Mouse (Mus musculus) small intestine, adult 2 months (tissue): ENCODE results near the gene Fhad1. TPM values are rescaled to one million over a fixed set of nuclear protein-coding genes. Genes with fewer than 3 reads are reported as not detected.

Experiments
- H3K27ac ChIP-seq: fragments of 200-500 bp; 2 replicates; pipeline ENCODE4 v1.5.1; 2012; ENCODE audit warnings: low read depth, low read length, control low read depth, inconsistent platforms; ENCODE audit not compliant: insufficient read depth
- H3K27me3 ChIP-seq: fragments of 200-500 bp; 2 replicates; pipeline ENCODE4 v1.6.1; 2012; ENCODE audit warnings: mild to moderate bottlenecking, moderate library complexity, low read length, inconsistent platforms; ENCODE audit not compliant: control insufficient read depth, insufficient read depth
- H3K36me3 ChIP-seq: fragments of 200-500 bp; 2 replicates; pipeline ENCODE4 v1.6.1; 2012; ENCODE audit warnings: mild to moderate bottlenecking, low read length, control low read depth, inconsistent platforms; ENCODE audit not compliant: control insufficient read depth, insufficient read depth
- H3K4me1 ChIP-seq: fragments of 200-500 bp; 2 replicates; pipeline ENCODE4 v1.6.1; 2012; ENCODE audit warnings: low read length, inconsistent platforms, mixed read lengths; ENCODE audit not compliant: control insufficient read depth, insufficient read depth, insufficient read length
- H3K4me3 ChIP-seq: fragments of 200-500 bp; 2 replicates; pipeline ENCODE4 v1.5.1; 2012; ENCODE audit warnings: low read depth, mild to moderate bottlenecking, control low read depth, inconsistent platforms, low read length, moderate library complexity
- CTCF ChIP-seq: fragments of 200-500 bp; IDR thresholded peaks from 2 replicates; pipeline ENCODE4 v1.5.1; 2012; ENCODE audit warnings: low read depth, mild to moderate bottlenecking, control low read depth, inconsistent platforms, low read length, moderate library complexity, mixed read lengths; ENCODE audit not compliant: insufficient replicate concordance, insufficient read length; ENCODE audit errors: extremely low read depth
- POLR2A ChIP-seq: fragments of 200-500 bp; IDR thresholded peaks from 2 replicates; pipeline ENCODE4 v1.6.1; 2012; ENCODE audit warnings: low read depth, mild to moderate bottlenecking, control low read depth, inconsistent platforms, low read length, moderate library complexity
- WGBS: fragments of 180-500 bp; shearing (Covaris S2); methylation state at CpG from one replicate; pipeline ENCODE4 v1.1.7; 2018; 5-methylcytosine and 5-hydroxymethylcytosine counted together
- polyA plus RNA-seq: library from polyadenylated mRNA; depleted of rRNA; stranded (reverse); fragments of >200 nt; gene quantifications from 2 replicates; pipeline ENCODE4 v1.2.3, GENCODE M21; 2012; rRNA removed

Gene Fhad1
- 0.03 and 0.05 TPM in 2 replicates for polyA plus RNA-seq

GRCm38 (mm10) chr4:142014659-142015608, at the start of gene Fhad1:
Fhad1 (minus strand) TSS chr4:142015082.
- H3K27ac ChIP-seq, result no peak within 1 kb of the TSS
- 2% methylated on average over 42 of the region's 46 CpGs for WGBS
- H3K27me3 ChIP-seq, result no peaks in the 10 kb centered on the region

DNA sequence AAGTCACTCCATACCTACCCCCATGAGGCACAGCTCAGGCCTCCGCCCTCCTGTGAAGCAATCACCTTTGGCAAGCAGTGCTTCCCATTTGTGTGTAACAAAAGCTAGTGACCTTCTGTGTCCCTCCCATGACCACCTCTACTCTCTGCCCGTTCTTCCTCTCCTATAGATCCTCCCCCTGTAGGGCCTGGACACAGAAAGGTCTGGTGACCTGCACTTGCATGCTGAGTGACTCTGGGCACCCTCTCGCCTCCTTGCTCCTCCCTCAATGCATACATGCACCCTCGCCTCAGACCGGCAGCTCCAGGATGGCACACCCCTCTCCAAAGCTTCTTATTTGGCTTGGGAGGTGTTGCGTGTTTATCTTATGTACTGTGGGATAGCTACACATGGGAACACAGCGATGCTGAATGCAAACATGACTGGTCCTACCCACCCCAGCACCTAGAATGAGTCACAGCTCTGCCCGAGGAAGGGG, 48.2 kb upstream of the Fhad1 start:
- TF ChIP-seq POLR2A, result no peak
- no peak for TF ChIP-seq CTCF
- Histone ChIP-seq H3K27ac (peak overlapping the region; percentile 7; the same call in 1 of the 2 replicates), H3K4me1 (peaks cover 40% of the 10 kb centered on the region), H3K27me3 (no peaks in the 10 kb centered on the region), H3K4me3 (no peak overlapping the region), H3K36me3 (peaks cover 8% of the 10 kb centered on the region)
- 65% methylated on average over 8 of the region's 8 CpGs for WGBS

More at GRCm38 (mm10) chr4:142014659-142015608, at the start of gene Fhad1:
- TF ChIP-seq CTCF, result no peak
- 0 out of 2 replicates have a peak, but pooled peaks have one; percentile 8 for TF ChIP-seq POLR2A
- Histone ChIP-seq H3K4me1 (peaks cover 9% of the 10 kb centered on the region; the same call in 1 of the 2 replicates), H3K36me3 (no peaks in the 10 kb centered on the region), H3K4me3 (peak within 1 kb of the TSS; percentile 69)

DNA sequence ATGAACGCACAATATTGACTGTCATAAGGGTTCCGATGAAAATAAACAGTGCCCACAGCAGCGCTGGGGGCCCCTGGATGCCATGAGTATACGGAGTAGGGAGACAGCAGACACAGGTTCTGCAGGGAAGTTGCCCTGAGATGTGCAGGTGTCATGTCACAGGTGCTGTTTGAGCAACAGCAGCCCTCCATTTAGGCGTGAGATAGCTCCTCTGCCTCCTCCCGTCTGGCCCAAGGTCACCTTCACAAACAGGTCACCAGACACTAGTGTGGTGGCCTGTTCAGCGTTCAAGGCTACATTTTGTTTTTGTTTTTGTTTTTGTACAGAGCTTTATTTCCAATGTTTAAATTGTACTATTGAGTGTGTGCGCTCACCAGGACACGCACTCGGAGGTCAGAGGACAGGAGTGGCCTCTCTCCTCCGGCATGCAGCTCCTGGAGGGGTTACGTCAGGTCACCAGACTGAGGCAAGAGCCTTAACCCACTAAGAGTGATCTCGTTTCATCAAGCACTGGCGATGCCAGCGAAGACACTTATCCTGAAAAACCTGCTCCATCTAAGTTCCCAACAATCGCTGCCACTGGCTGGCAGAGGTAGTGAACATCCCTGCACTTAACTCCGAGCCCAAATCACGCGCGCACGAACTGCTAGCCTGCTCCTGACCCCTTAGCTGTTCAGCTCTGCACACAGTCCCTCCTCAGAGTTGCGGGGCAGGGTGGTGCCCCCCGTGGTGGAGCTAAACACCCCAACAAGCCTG, 46.8 kb upstream of the Fhad1 start:
- peaks cover 40% of the 10 kb centered on the region for H3K4me1 ChIP-seq
- no peak overlapping the region for H3K27ac ChIP-seq
- no peaks in the 10 kb centered on the region for H3K27me3 ChIP-seq
- H3K4me3 ChIP-seq, result no peak overlapping the region
- no peaks in the 10 kb centered on the region for H3K36me3 ChIP-seq
- TF ChIP-seq POLR2A, result no peak
- 85% methylated on average over 23 of the region's 23 CpGs for WGBS

- H3K4me3 ChIP-seq, result no peak overlapping the region
- 74% methylated on average over 18 of the region's 18 CpGs for WGBS
- H3K27me3 ChIP-seq, result no peaks in the 10 kb centered on the region
- TF ChIP-seq CTCF (no peak), POLR2A (no peak)
- peaks cover 33% of the 10 kb centered on the region for H3K4me1 ChIP-seq
- no peak overlapping the region for H3K27ac ChIP-seq
- no peaks in the 10 kb centered on the region for H3K36me3 ChIP-seq
Measured at GRCm38 (mm10) chr4:142060455-142061378, 45.8 kb upstream of the Fhad1 start.

GRCm38 (mm10) chr4:142059841-142060193, 44.9 kb upstream of the Fhad1 start:
- Histone ChIP-seq H3K27ac (no peak overlapping the region), H3K4me3 (no peak overlapping the region), H3K4me1 (peaks cover 26% of the 10 kb centered on the region), H3K36me3 (no peaks in the 10 kb centered on the region), H3K27me3 (no peaks in the 10 kb centered on the region)
- 81% methylated on average over 8 of the region's 8 CpGs for WGBS
- TF ChIP-seq POLR2A (no peak), CTCF (0 out of 2 replicates have a peak, but pooled peaks have one; percentile 8)

GRCm38 (mm10) chr4:142059113-142059840, 44.4 kb upstream of the Fhad1 start:
- Histone ChIP-seq H3K4me1 (peaks cover 26% of the 10 kb centered on the region), H3K27ac (no peak overlapping the region), H3K36me3 (no peaks in the 10 kb centered on the region), H3K27me3 (no peaks in the 10 kb centered on the region), H3K4me3 (no peak overlapping the region)
- TF ChIP-seq CTCF (no peak), POLR2A (no peak)
- 85% methylated on average over 13 of the region's 13 CpGs for WGBS
